ENCODE assay signal across 21 mouse cellular contexts in the genomic region with DNA sequence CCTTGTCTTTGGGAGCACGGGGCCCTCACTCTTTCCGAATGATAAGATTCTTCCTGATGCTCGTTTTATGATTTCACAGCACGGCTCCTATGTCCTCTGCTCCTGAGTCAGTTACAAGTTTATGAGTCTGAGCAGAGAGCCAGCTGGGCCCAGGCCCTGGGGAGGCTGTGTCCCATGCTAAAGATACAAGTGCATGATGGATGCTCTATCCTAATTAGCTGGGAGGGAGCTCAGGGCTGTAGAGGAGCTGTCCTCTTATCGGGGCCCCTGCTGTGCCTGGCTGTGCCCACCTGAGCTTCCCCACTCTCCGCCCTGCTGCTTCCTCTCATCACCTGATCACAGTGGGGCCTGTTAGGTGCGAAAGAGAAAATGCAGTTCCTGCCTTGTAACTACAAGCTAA.
A peak's percentile ranks its signal among the peaks of the same experiment; 100 is the strongest.
DNase-seq lines count a peak whose midpoint lies in the region; ATAC-seq and TF ChIP-seq lines count a peak whose summit lies in the region.
"Had no signal": no experiment of that assay in that cellular context is flagged by ENCODE, and none has a peak within 500 bp of the region (broad histone marks: within the 10 kb centered on the region; RNA-seq: fewer than 3 reads in every experiment).

No protein-coding gene starts in this region.

- ATAC-seq in heart, embryonic 11.5 days (replicated peaks; ENCODE audit: insufficient number of reproducible peaks, low FRiP score, low TSS enrichment), result no peak
- no peak for ATAC-seq in midbrain, embryonic 12.5 days (ENCODE audit: low FRiP score, low read depth)
- no peak for ATAC-seq in midbrain, postnatal 0 days (ENCODE audit: low FRiP score)
- peak; percentile 59 for ATAC-seq in hindbrain, embryonic 12.5 days (ENCODE audit: low FRiP score)
- ATAC-seq: intestine, embryonic 15.5 days; Patski had no signal

- WGBS in heart, embryonic 11.5 days (ENCODE audit: insufficient replicate concordance), result 29% methylated on average over 7 of the region's 7 CpGs
- 71% methylated on average over 7 of the region's 7 CpGs for WGBS in midbrain, embryonic 12.5 days
- 64% methylated on average over 7 of the region's 7 CpGs for WGBS in midbrain, postnatal 0 days
- WGBS in hindbrain, embryonic 12.5 days, result 47% methylated on average over 7 of the region's 7 CpGs
- WGBS in limb, embryonic 10.5 days, result 63% methylated on average over 7 of the region's 7 CpGs

- no peaks in the 10 kb centered on the region for H3K36me3 ChIP-seq in heart, embryonic 11.5 days (ENCODE audit: control insufficient read depth, insufficient read depth, low read length)
- no peaks in the 10 kb centered on the region for H3K36me3 ChIP-seq in midbrain, embryonic 12.5 days
- no peaks in the 10 kb centered on the region for H3K36me3 ChIP-seq in midbrain, postnatal 0 days (ENCODE audit: insufficient read depth, low read length)
- H3K36me3 ChIP-seq in hindbrain, embryonic 12.5 days, result no peaks in the 10 kb centered on the region
- no peaks in the 10 kb centered on the region for H3K36me3 ChIP-seq in limb, embryonic 10.5 days
- H3K36me3 ChIP-seq: G1E; intestine, embryonic 15.5 days; liver, embryonic 13.5 days had no signal

- TF ChIP-seq CTCF in midbrain, postnatal 0 days (IDR thresholded peaks at IDR 0.05), result no peak
- no peak for TF ChIP-seq CTCF in layer of hippocampus, adult 2 months (conservative IDR thresholded peaks at IDR 0.05)

- no peak overlapping the region for H3K4me2 ChIP-seq in heart, embryonic 11.5 days
- H3K4me2 ChIP-seq in midbrain, embryonic 12.5 days (replicated peaks), result no peak overlapping the region
- H3K4me2 ChIP-seq in midbrain, postnatal 0 days (ENCODE audit: low read depth, low read length, poor library complexity, severe bottlenecking), result no peak overlapping the region
- H3K4me2 ChIP-seq in hindbrain, embryonic 12.5 days (replicated peaks), result no peak overlapping the region
- H3K4me2 ChIP-seq: intestine, embryonic 15.5 days; liver, embryonic 13.5 days; lung, embryonic 14.5 days had no signal

- H3K4me3 ChIP-seq in heart, embryonic 11.5 days (ENCODE audit: low read depth, low read length), result no peak overlapping the region
- no peak overlapping the region for H3K4me3 ChIP-seq in midbrain, embryonic 12.5 days
- H3K4me3 ChIP-seq in midbrain, postnatal 0 days (ENCODE audit: low read depth, low read length), result no peak overlapping the region
- no peak overlapping the region for H3K4me3 ChIP-seq in hindbrain, embryonic 12.5 days
- H3K4me3 ChIP-seq in limb, embryonic 10.5 days, result no peak overlapping the region
- no peak overlapping the region for H3K4me3 ChIP-seq in layer of hippocampus, adult 2 months
- H3K4me3 ChIP-seq: gastrocnemius, adult 2 months; intestine, embryonic 15.5 days; liver, embryonic 13.5 days had no signal

- peak overlapping the region; percentile 6; the same call in 1 of the 2 replicates for H3K9ac ChIP-seq in heart, embryonic 11.5 days (ENCODE audit: low read depth, low read length)
- no peak overlapping the region for H3K9ac ChIP-seq in midbrain, embryonic 12.5 days (replicated peaks)
- H3K9ac ChIP-seq in midbrain, postnatal 0 days (replicated peaks; ENCODE audit: low read length, poor library complexity, severe bottlenecking), result no peak overlapping the region
- no peak overlapping the region for H3K9ac ChIP-seq in hindbrain, embryonic 12.5 days
- H3K9ac ChIP-seq: intestine, embryonic 15.5 days; liver, embryonic 13.5 days; lung, embryonic 14.5 days had no signal

- peaks cover 9% of the 10 kb centered on the region; the same call in 1 of the 2 replicates for H3K4me1 ChIP-seq in heart, embryonic 11.5 days (ENCODE audit: control insufficient read depth, insufficient read depth, low read length)
- H3K4me1 ChIP-seq in midbrain, embryonic 12.5 days, result peaks cover 24% of the 10 kb centered on the region
- H3K4me1 ChIP-seq in midbrain, postnatal 0 days (ENCODE audit: insufficient read depth, low read length), result peaks cover 3% of the 10 kb centered on the region
- peaks cover 27% of the 10 kb centered on the region for H3K4me1 ChIP-seq in hindbrain, embryonic 12.5 days
- H3K4me1 ChIP-seq in limb, embryonic 10.5 days, result peaks cover 21% of the 10 kb centered on the region

- DNase-seq in heart, adult 8-10 months (ENCODE audit: low spot score), result no peak
- no peak for DNase-seq in midbrain, postnatal 0 days (ENCODE audit: low spot score)
- DNase-seq in limb, embryonic 10.5 days (ENCODE audit: low spot score), result peak; percentile 23
- no peak for DNase-seq in layer of hippocampus, adult 2 months (ENCODE audit: low spot score in 2 of 2)
- DNase-seq in yolk sac, embryonic 10.5 days (ENCODE audit: low spot score), result no peak
- DNase-seq: B cell, adult 2 months; cerebellum, adult 11-12 months; cerebellum, postnatal 10 days; gastrocnemius, adult 2 months; heart, postnatal 4 days; kidney, postnatal 36 days; liver, embryonic 13.5 days; lung, embryonic 14.5 days; right cerebral cortex, postnatal 14 days had no signal

- H3K9me3 ChIP-seq in heart, embryonic 11.5 days (replicated peaks; ENCODE audit: control insufficient read depth, low read length), result no peaks in the 10 kb centered on the region
- H3K9me3 ChIP-seq in midbrain, embryonic 12.5 days, result no peaks in the 10 kb centered on the region
- no peaks in the 10 kb centered on the region for H3K9me3 ChIP-seq in midbrain, postnatal 0 days (ENCODE audit: low read length)
- no peaks in the 10 kb centered on the region for H3K9me3 ChIP-seq in hindbrain, embryonic 12.5 days (replicated peaks)
- no peaks in the 10 kb centered on the region for H3K9me3 ChIP-seq in limb, embryonic 10.5 days (replicated peaks)
- H3K9me3 ChIP-seq: G1E; intestine, embryonic 15.5 days; liver, embryonic 13.5 days had no signal

- H3K27me3 ChIP-seq in heart, embryonic 11.5 days (ENCODE audit: control insufficient read depth, insufficient read depth, low read length), result 0 out of 2 replicates have a peak, but pooled peaks cover 2% of the 10 kb centered on the region
- H3K27me3 ChIP-seq in midbrain, embryonic 12.5 days, result no peaks in the 10 kb centered on the region
- no peaks in the 10 kb centered on the region for H3K27me3 ChIP-seq in midbrain, postnatal 0 days (ENCODE audit: insufficient read depth, low read length)
- no peaks in the 10 kb centered on the region for H3K27me3 ChIP-seq in hindbrain, embryonic 12.5 days
- H3K27me3 ChIP-seq in limb, embryonic 10.5 days (ENCODE audit: low read depth, poor library complexity, severe bottlenecking), result peaks cover 4% of the 10 kb centered on the region; the same call in 1 of the 2 replicates
- H3K27me3 ChIP-seq: intestine, embryonic 15.5 days; Patski had no signal

- no peak overlapping the region for H3K27ac ChIP-seq in heart, embryonic 11.5 days (ENCODE audit: low read depth, low read length)
- peak overlapping the region; percentile 54 for H3K27ac ChIP-seq in midbrain, embryonic 12.5 days (replicated peaks)
- H3K27ac ChIP-seq in midbrain, postnatal 0 days (ENCODE audit: low read depth, low read length), result no peak overlapping the region
- peak overlapping the region; percentile 70 for H3K27ac ChIP-seq in hindbrain, embryonic 12.5 days
- H3K27ac ChIP-seq in limb, embryonic 10.5 days, result 0 out of 2 replicates have a peak overlapping the region, but pooled peaks have one; percentile 1
- H3K27ac ChIP-seq in layer of hippocampus, adult 2 months, result no peak overlapping the region
- H3K27ac ChIP-seq: gastrocnemius, adult 2 months; intestine, embryonic 15.5 days; liver, embryonic 13.5 days; stomach, postnatal 0 days had no signal

Comparison
In these comparisons a context has a peak if more than half of its experiments do, and no peak if none do; other contexts are left out.
1. H3K27ac ChIP-seq: peak in midbrain, embryonic 12.5 days (single experiment), hindbrain, embryonic 12.5 days (single experiment) and limb, embryonic 10.5 days (single experiment); none in heart, embryonic 11.5 days (single experiment), midbrain, postnatal 0 days (single experiment) and layer of hippocampus, adult 2 months (single experiment).